ENCODE assay signal across 8 mouse cellular contexts in the genomic region with DNA sequence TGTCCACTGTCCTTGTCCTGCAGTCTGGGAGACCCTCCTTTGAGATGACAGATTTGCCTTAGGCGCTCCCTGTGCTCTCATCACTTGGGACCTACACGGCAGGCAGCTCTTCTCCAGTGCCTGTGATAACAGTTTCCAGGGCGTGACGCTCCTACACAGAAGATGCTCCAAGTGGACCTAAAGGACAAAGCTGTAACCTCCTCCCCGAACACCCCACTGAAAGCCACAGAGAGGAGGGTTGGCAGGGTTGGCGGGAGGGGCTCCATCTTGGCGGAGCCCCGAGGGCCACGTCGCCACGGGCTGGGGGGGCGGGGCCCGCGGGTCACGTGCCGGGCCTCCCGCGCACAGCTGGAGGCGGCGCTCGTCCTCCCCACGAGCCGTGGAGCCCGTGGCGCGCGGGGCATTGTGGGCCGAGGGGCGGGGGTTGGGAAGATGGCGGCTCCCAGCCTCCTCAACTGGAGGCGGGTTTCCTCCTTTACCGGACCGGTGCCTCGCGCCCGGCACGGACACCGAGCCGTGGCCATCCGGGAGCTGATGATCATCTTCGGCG. TPM values are rescaled to one million over a fixed set of nuclear protein-coding genes. Genes with fewer than 3 reads are reported as not detected.
DNase-seq lines count a peak whose midpoint lies in the region; ATAC-seq lines count a peak whose summit lies in the region.

No protein-coding gene starts in this region.

- peak overlapping the region; percentile 93 for H3K4me2 ChIP-seq in hindbrain, embryonic 12.5 days (replicated peaks)

- H3K36me3 ChIP-seq in hindbrain, embryonic 12.5 days: peaks cover 4% of the 10 kb centered on the region; the same call in 1 of the 2 replicates

- no peaks in the 10 kb centered on the region for H3K9me3 ChIP-seq in hindbrain, embryonic 12.5 days (replicated peaks)

- peaks cover 14% of the 10 kb centered on the region for H3K4me1 ChIP-seq in hindbrain, embryonic 12.5 days

- DNase-seq in R1 (ENCODE audit: low read depth, low spot score): peak; percentile 79
- peak; percentile 96 to 97 for DNase-seq in cerebellum, postnatal 10 days
- peak; percentile 76 to 87 for DNase-seq in frontal cortex, postnatal 10 days (ENCODE audit: low spot score in 2 of 2)
- DNase-seq in layer of hippocampus, postnatal 36 days: peak; percentile 89 to 92
- DNase-seq in lung, postnatal 25 days (ENCODE audit: low spot score): peak; percentile 90
- peak; percentile 71 for DNase-seq in retina, adult 2 months (ENCODE audit: low read depth, low spot score)
- peak; percentile 93 for DNase-seq in thymus, postnatal 25 days

- H3K4me3 ChIP-seq in hindbrain, embryonic 12.5 days: peak overlapping the region; percentile 94

- H3K27ac ChIP-seq in hindbrain, embryonic 12.5 days: peak overlapping the region; percentile 87

- H3K9ac ChIP-seq in hindbrain, embryonic 12.5 days: peak overlapping the region; percentile 91

- under 1% methylated on average over 23 of the region's 42 CpGs for WGBS in hindbrain, embryonic 12.5 days

- no peaks in the 10 kb centered on the region for H3K27me3 ChIP-seq in hindbrain, embryonic 12.5 days

- ATAC-seq in hindbrain, embryonic 12.5 days (ENCODE audit: low FRiP score): peak; percentile 96

RNA-seq across cellular contexts. Expression of gene Hcfc2, which starts 2.8 kb away (rescaled TPM):
- polyA plus RNA-seq in hindbrain, embryonic 12.5 days (2016; fragmentation: Nextera tagmentation; extraction: Ambion mirVana): 49.0 and 50.1 TPM in 2 replicates
- total RNA-seq in layer of hippocampus, postnatal 36 days (2021): 10 to 100 TPM; 53.6 to 58.1 TPM

RNA-seq across cellular contexts. Expression of gene Glt8d2, which starts 8.3 kb away (rescaled TPM):
- 6.1 and 7.6 TPM in 2 replicates for polyA plus RNA-seq in hindbrain, embryonic 12.5 days (2016; fragmentation: Nextera tagmentation; extraction: Ambion mirVana)
- 10 to 100 TPM; 17.1 to 19.9 TPM for total RNA-seq in layer of hippocampus, postnatal 36 days (2021)

Comparison
In these comparisons a context has a peak if more than half of its experiments do, and no peak if none do; other contexts are left out.
1. Peak in every context shown above with its lines: DNase-seq, ATAC-seq, H3K4me3 ChIP-seq and H3K27ac ChIP-seq.